Mouse (Mus musculus): ENCODE measurements at regions not wholly inside any gene's neighbourhood (a gene's known extent, or its start where the extent isn't known, plus 50 kb on each side); places are given as distances from the start of the nearest gene placed in this dataset.

DNA sequence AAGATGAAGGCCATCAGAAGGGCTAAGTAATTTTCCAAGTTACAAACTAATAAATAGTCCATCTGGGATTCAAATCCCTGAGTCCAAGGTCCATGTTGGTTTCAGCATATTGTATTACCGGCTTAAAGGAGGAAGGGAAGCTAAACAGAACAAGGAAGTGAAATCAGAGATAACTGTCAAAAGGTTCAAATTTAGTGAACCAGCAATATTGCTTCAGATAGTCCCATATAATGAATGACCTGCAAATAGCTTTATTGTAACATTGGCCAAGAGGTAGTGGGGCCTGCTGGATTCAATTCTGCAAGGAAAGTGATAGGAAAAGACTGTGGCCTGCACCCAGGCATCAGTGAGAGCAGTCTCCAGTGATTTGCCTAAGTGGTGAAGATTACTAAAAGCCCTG is 447.8 kb upstream of the Cited2 start:
- no peak overlapping the region for H3K4me3 ChIP-seq (ENCODE audit: low read length)
- no peaks in the 10 kb centered on the region for H3K4me1 ChIP-seq (ENCODE audit: control insufficient read depth, insufficient read depth, low read length)
- 74% methylated on average over 1 of the region's 1 CpGs for WGBS
- ATAC-seq (replicated peaks; ENCODE audit: extremely low read depth, insufficient read depth, low FRiP score): no peak
- H3K4me2 ChIP-seq (ENCODE audit: low read depth, low read length): no peak overlapping the region
- no peaks in the 10 kb centered on the region for H3K27me3 ChIP-seq (ENCODE audit: control insufficient read depth, insufficient read depth, low read length)
- H3K27ac ChIP-seq (ENCODE audit: low read length): no peak overlapping the region
- peaks cover 8% of the 10 kb centered on the region for H3K9me3 ChIP-seq (replicated peaks; ENCODE audit: control insufficient read depth, low read length)
- H3K9ac ChIP-seq (ENCODE audit: low read length): no peak overlapping the region
- H3K36me3 ChIP-seq (ENCODE audit: control insufficient read depth, insufficient read depth): no peaks in the 10 kb centered on the region

DNA sequence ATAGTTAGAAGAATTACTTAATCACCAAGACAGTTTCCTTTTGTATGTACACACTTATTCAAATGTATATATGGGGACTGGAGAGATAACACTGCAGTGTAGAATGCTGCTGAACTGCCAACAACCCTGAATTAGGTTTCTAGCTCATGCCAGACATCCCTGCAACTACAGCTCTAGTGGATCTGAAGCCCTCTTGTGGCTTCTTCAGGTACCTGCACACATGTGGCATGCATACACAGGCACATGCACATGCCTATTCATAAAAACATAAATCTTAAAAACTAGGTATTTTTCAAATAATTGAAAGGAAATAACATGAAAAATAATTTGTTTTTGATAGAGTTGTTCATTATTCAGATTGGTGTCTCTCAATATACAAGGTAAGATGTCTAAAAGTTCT is 445.1 kb upstream of the Cited2 start:
- ATAC-seq (replicated peaks; ENCODE audit: extremely low read depth, insufficient read depth, low FRiP score): no peak
- Histone ChIP-seq H3K36me3 (ENCODE audit: control insufficient read depth, insufficient read depth) (no peaks in the 10 kb centered on the region), H3K4me2 (ENCODE audit: low read depth, low read length) (no peak overlapping the region), H3K4me3 (ENCODE audit: low read length) (no peak overlapping the region), H3K27ac (ENCODE audit: low read length) (no peak overlapping the region), H3K9ac (ENCODE audit: low read length) (no peak overlapping the region), H3K27me3 (ENCODE audit: control insufficient read depth, insufficient read depth, low read length) (no peaks in the 10 kb centered on the region), H3K4me1 (ENCODE audit: control insufficient read depth, insufficient read depth, low read length) (no peaks in the 10 kb centered on the region), H3K9me3 (replicated peaks; ENCODE audit: control insufficient read depth, low read length) (peaks cover 6% of the 10 kb centered on the region)

DNA sequence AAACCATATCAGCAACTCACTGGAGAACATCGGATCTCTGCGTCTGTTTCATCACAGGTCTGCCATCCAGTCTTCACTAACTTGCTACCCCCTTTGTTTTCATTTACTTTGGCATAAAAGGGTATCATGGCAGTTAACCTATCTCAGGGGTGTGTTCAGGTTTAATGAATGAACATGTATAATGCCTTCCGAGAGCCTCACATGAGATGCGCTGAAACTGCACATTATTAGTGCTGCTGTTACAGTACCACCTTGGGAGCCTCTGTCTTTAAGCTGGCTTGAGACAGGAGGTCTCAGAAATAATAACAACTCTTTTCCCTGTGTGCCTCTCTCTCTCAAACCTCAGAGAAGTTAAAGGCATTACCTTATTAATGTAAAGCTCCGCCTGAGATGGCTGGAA is 438.2 kb upstream of the Cited2 start:
- Histone ChIP-seq H3K27me3 (ENCODE audit: control insufficient read depth, insufficient read depth, low read length) (no peaks in the 10 kb centered on the region), H3K27ac (ENCODE audit: low read length) (no peak overlapping the region), H3K9ac (ENCODE audit: low read length) (no peak overlapping the region), H3K4me3 (ENCODE audit: low read length) (no peak overlapping the region), H3K4me2 (ENCODE audit: low read depth, low read length) (no peak overlapping the region), H3K4me1 (ENCODE audit: control insufficient read depth, insufficient read depth, low read length) (no peaks in the 10 kb centered on the region), H3K9me3 (replicated peaks; ENCODE audit: control insufficient read depth, low read length) (no peaks in the 10 kb centered on the region), H3K36me3 (ENCODE audit: control insufficient read depth, insufficient read depth) (no peaks in the 10 kb centered on the region)
- ATAC-seq (replicated peaks; ENCODE audit: extremely low read depth, insufficient read depth, low FRiP score): no peak
- WGBS: 88% methylated on average over 5 of the region's 5 CpGs

DNA sequence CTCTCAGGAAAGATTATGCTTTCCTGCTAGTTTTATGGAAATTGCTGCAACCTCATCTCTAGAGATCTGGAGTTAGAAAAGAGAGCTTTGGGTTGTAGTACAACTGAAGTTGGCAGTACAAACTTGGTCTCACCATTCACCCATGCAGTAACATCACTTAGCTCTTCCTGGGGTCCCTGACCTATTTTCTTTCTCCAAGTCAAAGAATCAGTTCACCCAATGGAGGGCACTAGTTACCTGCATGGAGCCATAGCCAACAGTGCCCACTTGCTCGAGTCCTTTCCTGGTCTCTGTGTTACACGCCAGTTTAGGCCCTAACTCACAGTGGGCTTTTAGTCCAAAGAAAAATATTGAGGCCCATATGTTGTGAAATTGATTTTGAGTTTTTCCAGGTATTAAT is 435.9 kb upstream of the Cited2 start:
- ATAC-seq (replicated peaks; ENCODE audit: extremely low read depth, insufficient read depth, low FRiP score): no peak

DNA sequence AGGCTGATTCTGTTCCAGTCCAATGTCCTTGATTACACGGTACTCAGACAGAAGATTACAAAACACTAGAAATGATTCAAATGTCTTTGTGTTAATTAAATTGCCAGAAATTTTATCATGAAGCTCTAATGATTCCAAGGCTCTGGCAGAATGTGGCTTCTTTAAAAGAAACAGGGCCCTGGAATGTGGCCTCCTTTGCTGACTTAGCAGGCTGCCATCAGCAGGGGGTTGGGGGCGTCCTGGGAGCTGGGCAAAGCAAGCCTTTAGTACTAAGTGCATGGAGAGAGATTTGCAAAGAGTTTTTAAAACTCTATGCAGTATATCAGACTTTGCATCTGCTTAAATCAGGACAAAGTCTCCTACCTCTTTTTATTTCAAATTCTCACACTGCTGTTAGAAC is 434.8 kb upstream of the Cited2 start:
- H3K9ac ChIP-seq (ENCODE audit: low read length): no peak overlapping the region
- WGBS: 45% methylated on average over 2 of the region's 2 CpGs
- no peak overlapping the region for H3K27ac ChIP-seq (ENCODE audit: low read length)
- H3K9me3 ChIP-seq (replicated peaks; ENCODE audit: control insufficient read depth, low read length): no peaks in the 10 kb centered on the region
- H3K4me1 ChIP-seq (ENCODE audit: control insufficient read depth, insufficient read depth, low read length): no peaks in the 10 kb centered on the region
- no peak overlapping the region for H3K4me3 ChIP-seq (ENCODE audit: low read length)
- no peak for ATAC-seq (replicated peaks; ENCODE audit: extremely low read depth, insufficient read depth, low FRiP score)
- no peaks in the 10 kb centered on the region for H3K36me3 ChIP-seq (ENCODE audit: control insufficient read depth, insufficient read depth)
- no peak overlapping the region for H3K4me2 ChIP-seq (ENCODE audit: low read depth, low read length)
- no peaks in the 10 kb centered on the region for H3K27me3 ChIP-seq (ENCODE audit: control insufficient read depth, insufficient read depth, low read length)

More for the DNA sequence above, 435.9 kb upstream of the Cited2 start:
- no peak overlapping the region for H3K27ac ChIP-seq (ENCODE audit: low read length)
- H3K9ac ChIP-seq (ENCODE audit: low read length): no peak overlapping the region
- WGBS: 77% methylated on average over 2 of the region's 2 CpGs
- H3K4me1 ChIP-seq (ENCODE audit: control insufficient read depth, insufficient read depth, low read length): no peaks in the 10 kb centered on the region
- no peak overlapping the region for H3K4me2 ChIP-seq (ENCODE audit: low read depth, low read length)
- H3K9me3 ChIP-seq (replicated peaks; ENCODE audit: control insufficient read depth, low read length): no peaks in the 10 kb centered on the region
- no peak overlapping the region for H3K4me3 ChIP-seq (ENCODE audit: low read length)
- H3K27me3 ChIP-seq (ENCODE audit: control insufficient read depth, insufficient read depth, low read length): no peaks in the 10 kb centered on the region
- H3K36me3 ChIP-seq (ENCODE audit: control insufficient read depth, insufficient read depth): no peaks in the 10 kb centered on the region

DNA sequence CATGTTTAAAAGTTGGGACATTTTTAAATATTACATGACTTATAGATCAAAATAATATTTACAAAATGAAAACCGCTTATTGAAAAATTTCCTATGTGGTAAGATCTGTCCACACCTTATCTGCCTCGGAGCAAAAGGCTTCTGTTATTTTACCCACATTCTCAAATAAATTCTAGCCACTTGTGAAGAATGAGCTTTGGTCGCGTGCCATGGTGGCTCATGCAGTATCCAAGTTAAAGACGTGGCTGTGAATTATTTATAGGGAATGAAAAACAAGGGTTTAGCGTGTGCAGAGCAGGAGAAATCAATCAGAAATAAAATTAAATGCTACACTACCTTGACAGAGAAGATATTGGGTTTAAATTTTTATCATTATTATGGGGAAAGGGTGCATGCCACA is 430.7 kb upstream of the Cited2 start:
- Histone ChIP-seq H3K4me3 (ENCODE audit: low read length) (no peak overlapping the region), H3K4me2 (ENCODE audit: low read depth, low read length) (no peak overlapping the region), H3K27me3 (ENCODE audit: control insufficient read depth, insufficient read depth, low read length) (no peaks in the 10 kb centered on the region), H3K36me3 (ENCODE audit: control insufficient read depth, insufficient read depth) (no peaks in the 10 kb centered on the region), H3K9ac (ENCODE audit: low read length) (no peak overlapping the region), H3K27ac (ENCODE audit: low read length) (no peak overlapping the region), H3K4me1 (ENCODE audit: control insufficient read depth, insufficient read depth, low read length) (no peaks in the 10 kb centered on the region), H3K9me3 (replicated peaks; ENCODE audit: control insufficient read depth, low read length) (0 out of 2 replicates have a peak, but pooled peaks cover 2% of the 10 kb centered on the region)
- WGBS: 73% methylated on average over 6 of the region's 6 CpGs
- ATAC-seq (replicated peaks; ENCODE audit: extremely low read depth, insufficient read depth, low FRiP score): no peak

DNA sequence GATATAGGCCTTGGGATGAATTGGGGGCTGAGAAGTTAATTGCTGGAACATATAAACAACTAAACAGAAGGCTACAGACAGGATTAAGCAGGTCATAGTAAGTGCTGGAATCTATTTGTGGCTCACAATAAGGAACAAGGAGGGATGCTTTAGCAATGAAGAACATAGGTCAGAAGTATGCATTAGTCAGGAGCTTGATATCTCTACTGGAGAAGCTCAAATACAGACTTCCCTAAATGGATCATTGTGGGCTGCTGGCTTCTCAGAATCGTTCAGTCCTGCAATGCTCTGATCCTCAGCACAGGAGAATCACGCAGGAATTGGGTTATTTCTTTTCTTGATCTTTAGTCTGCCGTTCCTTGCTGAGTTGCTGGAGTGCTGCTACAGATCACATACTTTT is 428.6 kb upstream of the Cited2 start:
- no peak overlapping the region for H3K9ac ChIP-seq (ENCODE audit: low read length)
- no peak overlapping the region for H3K27ac ChIP-seq (ENCODE audit: low read length)
- no peak for ATAC-seq (replicated peaks; ENCODE audit: extremely low read depth, insufficient read depth, low FRiP score)
- 0 out of 2 replicates have a peak, but pooled peaks cover 2% of the 10 kb centered on the region for H3K9me3 ChIP-seq (replicated peaks; ENCODE audit: control insufficient read depth, low read length)
- no peaks in the 10 kb centered on the region for H3K4me1 ChIP-seq (ENCODE audit: control insufficient read depth, insufficient read depth, low read length)
- WGBS: 76% methylated on average over 3 of the region's 3 CpGs
- H3K27me3 ChIP-seq (ENCODE audit: control insufficient read depth, insufficient read depth, low read length): no peaks in the 10 kb centered on the region
- H3K4me2 ChIP-seq (ENCODE audit: low read depth, low read length): no peak overlapping the region
- no peaks in the 10 kb centered on the region for H3K36me3 ChIP-seq (ENCODE audit: control insufficient read depth, insufficient read depth)
- H3K4me3 ChIP-seq (ENCODE audit: low read length): no peak overlapping the region

DNA sequence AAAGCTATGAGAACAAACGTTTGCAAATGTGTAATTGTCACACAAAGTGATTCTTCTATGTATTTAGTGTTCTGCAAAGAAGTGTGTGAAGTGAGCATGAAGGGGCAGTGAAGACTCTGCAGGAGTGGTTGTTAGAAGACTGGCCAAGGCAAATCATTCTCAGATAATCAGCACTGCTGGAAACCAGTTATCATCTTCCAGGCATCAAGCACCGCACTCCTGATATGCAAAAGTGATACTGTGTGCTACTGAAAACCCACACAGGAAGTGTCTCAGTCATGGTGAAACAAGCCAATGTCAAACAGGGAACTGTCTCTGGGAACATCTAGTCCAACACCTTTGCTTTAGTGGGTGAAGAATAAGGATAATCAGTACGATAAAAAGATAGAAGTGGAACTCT is 427.9 kb upstream of the Cited2 start:
- H3K9me3 ChIP-seq (replicated peaks; ENCODE audit: control insufficient read depth, low read length): 0 out of 2 replicates have a peak, but pooled peaks cover 2% of the 10 kb centered on the region
- H3K4me3 ChIP-seq (ENCODE audit: low read length): no peak overlapping the region
- no peak for ATAC-seq (replicated peaks; ENCODE audit: extremely low read depth, insufficient read depth, low FRiP score)
- no peaks in the 10 kb centered on the region for H3K36me3 ChIP-seq (ENCODE audit: control insufficient read depth, insufficient read depth)
- H3K4me2 ChIP-seq (ENCODE audit: low read depth, low read length): no peak overlapping the region
- no peak overlapping the region for H3K9ac ChIP-seq (ENCODE audit: low read length)
- WGBS: 49% methylated on average over 3 of the region's 3 CpGs
- H3K4me1 ChIP-seq (ENCODE audit: control insufficient read depth, insufficient read depth, low read length): no peaks in the 10 kb centered on the region
- H3K27me3 ChIP-seq (ENCODE audit: control insufficient read depth, insufficient read depth, low read length): no peaks in the 10 kb centered on the region
- H3K27ac ChIP-seq (ENCODE audit: low read length): no peak overlapping the region

DNA sequence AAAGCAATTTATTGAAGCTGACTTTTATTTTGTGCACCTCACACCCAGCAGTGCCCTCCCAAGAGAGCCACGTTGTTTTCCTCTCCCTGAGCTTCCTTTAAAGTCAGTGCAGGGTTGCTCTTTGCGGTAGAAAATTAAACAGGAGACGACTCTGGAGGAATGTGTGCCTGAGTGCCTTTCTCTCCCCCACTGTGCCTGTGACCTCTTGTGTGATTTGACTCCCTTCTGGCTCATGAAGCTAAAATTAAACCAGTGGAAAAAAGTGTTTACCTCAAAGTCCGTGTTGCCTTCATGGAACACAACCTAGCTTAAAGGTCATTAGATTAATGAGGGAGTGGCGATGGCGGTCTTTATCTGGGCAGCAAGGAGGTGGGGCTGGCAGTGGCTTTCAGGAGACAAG is 423.4 kb upstream of the Cited2 start:
- no peaks in the 10 kb centered on the region for H3K4me1 ChIP-seq (ENCODE audit: control insufficient read depth, insufficient read depth, low read length)
- WGBS: 21% methylated on average over 6 of the region's 6 CpGs
- H3K27me3 ChIP-seq (ENCODE audit: control insufficient read depth, insufficient read depth, low read length): no peaks in the 10 kb centered on the region
- peak; percentile 65; the same call in 1 of the 2 replicates for ATAC-seq (replicated peaks; ENCODE audit: extremely low read depth, insufficient read depth, low FRiP score)
- peak overlapping the region; percentile 41 for H3K4me2 ChIP-seq (ENCODE audit: low read depth, low read length)
- no peak overlapping the region for H3K9ac ChIP-seq (ENCODE audit: low read length)
- no peak overlapping the region for H3K4me3 ChIP-seq (ENCODE audit: low read length)
- H3K27ac ChIP-seq (ENCODE audit: low read length): peak overlapping the region; percentile 73
- H3K9me3 ChIP-seq (replicated peaks; ENCODE audit: control insufficient read depth, low read length): 0 out of 2 replicates have a peak, but pooled peaks cover 2% of the 10 kb centered on the region
- H3K36me3 ChIP-seq (ENCODE audit: control insufficient read depth, insufficient read depth): no peaks in the 10 kb centered on the region

DNA sequence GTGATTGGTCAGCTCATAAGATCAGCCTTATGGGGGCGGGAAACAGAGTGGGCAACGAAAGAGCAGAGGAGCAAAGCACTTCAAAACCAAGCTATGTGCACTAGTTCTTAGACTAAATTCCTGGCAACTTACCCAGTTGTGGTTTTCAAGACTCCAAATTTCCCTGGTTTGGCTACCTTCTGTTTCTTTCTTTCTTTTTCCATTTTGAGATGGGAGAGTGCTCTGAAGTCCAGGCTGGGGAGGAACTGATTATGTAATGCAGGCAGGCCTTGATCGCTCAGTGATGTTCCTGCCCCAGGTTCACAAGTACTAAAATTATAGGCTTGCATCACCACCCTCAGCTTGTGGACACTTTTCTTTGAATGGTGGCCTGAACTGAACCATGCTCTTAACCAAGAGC is 396.3 kb upstream of the Cited2 start:
- Histone ChIP-seq H3K36me3 (ENCODE audit: control insufficient read depth, insufficient read depth) (no peaks in the 10 kb centered on the region), H3K4me1 (ENCODE audit: control insufficient read depth, insufficient read depth, low read length) (peaks cover 16% of the 10 kb centered on the region), H3K4me2 (ENCODE audit: low read depth, low read length) (no peak overlapping the region), H3K27me3 (ENCODE audit: control insufficient read depth, insufficient read depth, low read length) (no peaks in the 10 kb centered on the region), H3K9ac (ENCODE audit: low read length) (no peak overlapping the region), H3K4me3 (ENCODE audit: low read length) (no peak overlapping the region), H3K27ac (ENCODE audit: low read length) (no peak overlapping the region), H3K9me3 (replicated peaks; ENCODE audit: control insufficient read depth, low read length) (no peaks in the 10 kb centered on the region)
- no peak for ATAC-seq (replicated peaks; ENCODE audit: extremely low read depth, insufficient read depth, low FRiP score)
- WGBS: 89% methylated on average over 3 of the region's 3 CpGs
